Mouse (Mus musculus): Measurements from ENCODE around the gene Hspa12b. TPM values are rescaled to one million over a fixed set of nuclear protein-coding genes. Genes with fewer than 3 reads are reported as not detected.

Gene Hspa12b
- total RNA-seq, 2 experiments from 2014 or later, result 7.7 to 12.3 TPM

- DNase-seq, result no peak
These were observed 1.6 kb downstream of the Hspa12b start for GRCm38 (mm10) chr2:131128636-131129157.

- DNase-seq, result no peak
These were observed 2.8 kb downstream of the Hspa12b start for GRCm38 (mm10) chr2:131129836-131130235.

DNA sequence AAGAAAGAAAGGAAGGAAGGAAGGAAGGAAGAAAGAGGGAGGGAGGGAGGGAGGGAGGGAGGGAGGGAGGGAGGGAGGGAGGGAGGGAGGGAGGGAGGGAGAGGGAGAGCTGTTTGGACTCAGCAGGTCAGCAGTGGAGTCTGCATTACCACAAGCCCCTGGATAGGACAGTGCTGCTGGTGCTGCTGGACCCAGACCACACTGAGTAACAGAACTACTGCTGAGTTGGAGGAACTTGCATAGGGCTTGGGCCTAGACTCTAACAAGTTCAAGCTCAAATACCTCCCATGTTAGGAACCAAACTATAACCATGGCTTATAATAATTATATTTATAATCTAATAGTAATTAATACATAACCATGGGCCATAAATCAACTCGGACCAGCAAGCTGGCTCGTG, 3.8 kb downstream of the Hspa12b start:
- no peak for DNase-seq

- DNase-seq, result no peak
These were observed 5.2 kb downstream of the Hspa12b start for GRCm38 (mm10) chr2:131132111-131132888.

DNA sequence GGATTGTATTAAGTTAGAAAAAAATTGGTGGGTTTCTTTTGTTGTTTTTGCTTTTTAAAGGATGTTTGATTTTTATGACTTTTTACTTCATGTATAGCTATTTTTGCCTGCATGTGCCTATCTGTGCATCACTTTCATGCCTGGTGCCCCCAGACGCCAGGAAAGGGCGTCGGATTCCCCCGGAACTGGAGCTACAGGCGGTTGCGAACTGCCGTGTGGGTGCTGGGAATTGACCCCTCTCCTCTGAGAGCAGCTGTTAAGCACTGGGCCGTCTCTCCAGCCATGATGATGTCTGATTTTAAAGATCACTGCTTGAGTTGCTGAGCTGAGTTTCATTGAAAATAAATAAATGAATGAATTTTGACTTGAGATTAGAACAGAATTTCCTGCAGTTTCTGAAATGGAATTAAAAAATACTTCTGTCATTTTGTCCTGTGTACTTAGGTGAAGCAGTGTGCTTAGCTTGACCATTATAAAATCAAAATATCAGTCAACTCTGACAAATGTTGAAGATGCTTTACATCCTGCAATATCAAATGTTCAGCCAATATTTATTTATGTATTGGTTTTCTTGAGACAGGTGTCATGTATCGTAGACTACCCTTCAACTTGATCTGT, 6.0 kb downstream of the Hspa12b start, which contains the start of gene Gm11037:
Gm11037 (plus strand) TSS at position 568 of the 618 bp plus-strand sequence.
- no peak for DNase-seq

DNA sequence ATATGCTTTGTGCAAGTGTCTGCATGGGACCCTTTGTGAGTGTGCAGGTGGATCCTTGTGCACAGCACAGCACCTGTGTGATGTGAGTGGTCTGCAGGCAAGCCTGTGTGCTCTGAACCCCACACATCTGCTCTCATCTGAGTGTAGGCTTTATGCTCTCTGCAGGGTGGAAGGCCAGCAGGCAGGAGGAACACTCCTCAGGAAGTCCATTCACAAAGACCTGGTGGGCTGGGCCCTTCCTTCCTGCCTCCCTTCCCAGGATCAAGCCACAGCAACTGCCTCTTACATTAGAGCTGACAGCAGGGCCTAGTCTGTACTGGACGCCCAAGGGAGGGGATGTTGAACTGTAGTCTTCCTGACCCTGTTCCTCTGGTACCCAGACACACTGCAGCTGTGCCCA, 7.3 kb downstream of the Hspa12b start:
- peak; percentile 44 to 47 for DNase-seq

DNA sequence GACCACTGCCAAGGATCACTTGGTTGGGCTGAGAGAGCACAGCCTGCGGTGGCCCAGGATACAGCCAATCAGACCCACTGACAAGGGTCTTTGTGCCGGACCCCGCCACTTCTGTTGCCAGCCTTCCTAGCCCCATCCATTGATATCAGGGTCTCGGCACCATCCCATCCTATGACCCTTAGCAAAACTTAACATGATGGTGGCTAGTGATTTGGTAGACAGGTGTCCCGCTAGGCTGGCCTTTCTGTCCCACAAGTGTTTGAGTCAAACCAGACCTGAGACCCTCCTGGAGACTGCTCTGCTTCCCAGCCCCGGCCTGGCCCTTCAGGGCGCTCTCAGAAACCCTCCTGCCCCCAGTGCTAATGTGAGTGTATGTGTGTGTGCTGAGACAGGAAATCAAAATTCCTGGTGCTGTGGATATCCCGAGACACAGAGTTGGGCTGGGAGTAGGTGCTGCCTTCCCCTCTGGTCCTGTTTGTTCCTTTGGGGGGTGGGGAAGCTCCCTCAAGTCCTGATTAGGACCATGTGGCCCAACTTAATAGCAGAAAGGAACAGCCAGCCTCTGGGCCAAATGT, 7.8 kb downstream of the Hspa12b start:
- DNase-seq, result no peak

GRCm38 (mm10) chr2:131135521-131136139, 8.6 kb downstream of the Hspa12b start:
- no peak for DNase-seq

GRCm38 (mm10) chr2:131138296-131138695, 11.2 kb downstream of the Hspa12b start:
- DNase-seq, result no peak

GRCm38 (mm10) chr2:131138760-131139159, 11.7 kb downstream of the Hspa12b start:
- no peak for DNase-seq

DNA sequence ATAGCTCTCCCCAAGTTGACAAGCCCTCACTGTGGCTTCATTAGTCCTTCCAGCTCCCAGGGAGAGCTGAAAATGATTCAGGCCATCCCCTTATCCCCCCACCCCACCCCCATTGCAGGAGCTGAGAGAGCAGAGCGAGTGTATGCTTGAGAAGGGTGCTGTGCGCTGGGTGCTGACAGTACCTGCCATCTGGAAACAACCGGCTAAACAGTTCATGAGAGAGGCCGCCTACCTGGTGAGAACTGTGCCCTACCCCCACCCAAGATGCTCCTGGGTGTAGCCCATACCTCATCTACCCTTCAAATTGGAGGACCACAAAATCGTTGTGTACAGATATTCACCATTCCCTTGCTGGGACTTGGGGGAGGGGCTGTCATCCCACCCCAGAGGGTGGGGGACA, 12.2 kb downstream of the Hspa12b start:
- no peak for DNase-seq

DNA sequence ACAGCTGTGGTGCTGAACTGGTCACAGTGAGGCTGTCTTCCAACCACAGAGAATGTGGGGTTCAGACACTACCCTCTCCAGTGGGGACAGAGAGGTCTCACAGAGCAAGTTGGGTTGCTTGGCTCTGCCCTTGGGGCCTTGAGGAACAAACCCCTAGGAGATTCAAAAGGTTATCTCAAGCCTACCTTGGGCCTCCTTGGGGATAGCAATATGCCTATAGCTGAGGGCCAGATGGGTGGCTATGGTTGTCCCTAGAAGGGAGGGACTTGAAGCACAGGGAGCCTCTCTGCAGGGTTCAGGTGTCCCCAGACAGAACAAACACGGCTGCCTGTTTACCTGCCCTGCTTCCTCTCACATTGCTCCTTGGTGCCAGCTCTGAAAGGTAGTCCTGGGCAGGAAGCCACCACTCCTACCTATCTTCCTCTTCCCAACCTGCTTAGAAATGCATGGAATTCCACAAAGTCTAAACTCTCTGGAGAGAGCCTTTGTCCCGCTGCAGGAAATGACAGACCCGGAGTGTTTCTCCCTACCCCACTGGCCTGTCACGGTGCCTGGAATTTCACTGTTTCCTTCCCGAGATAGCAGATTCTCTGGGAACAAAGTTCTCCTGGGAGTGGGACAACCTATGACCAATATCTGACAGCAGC, 12.9 kb downstream of the Hspa12b start:
- no peak for DNase-seq

DNA sequence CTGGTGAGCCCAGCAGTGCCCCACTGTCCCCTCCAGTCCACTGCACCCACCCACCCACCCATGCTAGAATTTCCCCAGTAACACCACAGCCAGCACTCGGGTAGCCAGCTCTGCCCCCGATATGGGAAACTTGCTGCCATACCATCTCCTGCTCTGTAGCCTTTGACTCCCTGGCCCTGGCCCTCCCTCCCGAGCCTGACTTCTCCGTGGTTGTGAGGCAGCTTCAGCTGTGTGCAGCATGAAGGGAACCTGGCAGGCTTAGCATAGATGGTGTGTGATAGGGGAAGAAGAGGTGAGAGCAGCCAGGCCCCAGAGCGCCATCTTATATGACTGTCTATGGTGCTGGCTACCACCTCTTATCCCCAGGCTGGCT, 13.4 kb downstream of the Hspa12b start:
- no peak for DNase-seq

DNA sequence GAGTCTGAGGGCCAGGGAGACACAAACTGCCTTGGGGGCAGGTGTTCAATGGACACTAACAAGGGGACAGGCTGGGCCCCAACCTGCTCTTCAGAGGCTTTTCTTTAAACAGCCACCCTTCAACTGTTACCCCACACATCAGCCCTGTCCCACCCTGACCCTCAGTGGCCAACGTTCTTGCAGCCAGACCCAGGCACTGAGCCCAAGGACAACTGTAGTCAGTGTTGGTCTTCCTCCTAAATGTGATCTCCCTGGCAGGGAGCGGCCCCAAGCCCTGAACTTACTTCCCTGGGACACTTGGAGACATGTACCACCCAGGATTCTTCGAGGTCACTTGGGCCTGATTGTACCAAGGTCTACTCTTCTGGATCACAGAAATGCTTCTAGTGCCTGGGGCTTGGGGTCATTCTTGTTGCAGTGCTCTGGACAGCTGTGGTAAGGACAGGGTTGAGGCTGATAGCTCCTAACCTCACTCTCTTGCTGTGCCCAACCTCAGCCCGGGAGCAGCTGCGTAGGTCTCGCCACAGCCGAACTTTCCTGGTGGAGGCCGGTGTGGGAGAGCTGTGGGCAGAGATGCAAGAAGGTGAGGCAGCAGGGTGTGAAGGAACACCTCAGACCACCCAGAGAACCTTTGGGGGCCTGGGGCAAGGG, 14.4 kb downstream of the Hspa12b start:
- DNase-seq, result no peak

- peak; percentile 72 to 88 for DNase-seq
These were observed 15.5 kb downstream of the Hspa12b start for GRCm38 (mm10) chr2:131142592-131142991.

- no peak for DNase-seq
These were observed 16.1 kb downstream of the Hspa12b start for GRCm38 (mm10) chr2:131143007-131143780.

GRCm38 (mm10) chr2:131145121-131145520, 18.0 kb downstream of the Hspa12b start:
- no peak for DNase-seq

- no peak for DNase-seq
These were observed 18.5 kb downstream of the Hspa12b start for GRCm38 (mm10) chr2:131145536-131145935.

DNA sequence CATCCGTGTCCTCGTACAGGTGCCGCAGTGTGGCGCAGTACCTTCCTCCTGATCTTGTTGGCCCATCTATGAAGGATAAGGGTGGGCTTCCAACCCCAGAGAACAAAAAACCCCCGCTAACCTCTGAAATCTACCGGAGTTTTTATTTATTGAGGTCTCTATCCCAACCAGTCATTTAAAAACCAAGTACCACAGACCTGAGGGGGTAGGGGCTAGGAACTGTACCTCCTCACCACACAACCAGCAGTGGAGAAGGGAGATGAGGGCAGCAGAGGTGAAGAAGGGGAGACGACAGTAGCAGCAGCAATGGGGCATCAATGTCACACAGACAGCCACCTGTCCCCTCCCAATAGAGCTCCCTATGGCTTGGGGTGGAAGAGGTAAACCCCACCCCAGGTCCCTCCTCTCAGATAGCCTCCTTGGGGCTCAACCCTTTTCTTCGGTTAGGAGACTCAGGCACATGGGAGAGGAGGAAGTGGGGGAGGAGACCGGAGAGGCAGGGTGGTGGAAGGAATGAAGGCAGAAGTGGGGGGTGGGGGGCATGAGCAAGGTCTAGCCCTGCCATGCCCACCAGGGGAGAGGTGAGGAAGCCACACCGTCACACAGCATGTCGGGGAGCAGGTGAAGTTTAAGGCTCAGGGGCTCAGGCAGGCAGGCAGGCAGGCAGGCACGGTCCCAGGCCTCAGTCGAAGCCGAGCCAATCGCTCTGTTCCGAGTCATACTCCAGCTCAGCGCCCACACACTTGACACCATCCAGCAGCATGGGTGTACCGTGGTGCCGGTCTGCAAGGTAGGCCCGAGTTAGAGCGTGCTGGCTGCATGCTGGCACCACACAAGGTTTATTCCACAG, 19.3 kb downstream of the Hspa12b start:
- DNase-seq, result no peak

DNA sequence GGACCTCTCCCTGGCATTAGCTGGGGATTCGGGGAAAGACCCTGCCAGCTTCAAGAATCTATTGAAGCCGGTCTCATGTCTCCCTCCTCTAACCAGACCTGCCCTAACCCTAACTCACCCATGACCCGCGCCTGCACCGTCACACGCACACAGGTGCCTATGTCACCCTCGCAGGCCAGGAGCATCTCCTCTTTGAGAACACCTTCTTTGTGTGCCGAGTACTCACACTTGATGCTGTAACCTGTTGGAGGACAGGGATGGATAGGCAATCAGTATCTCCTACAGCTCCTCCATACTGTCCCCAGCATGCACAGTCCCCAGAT, 19.9 kb downstream of the Hspa12b start:
- no peak for DNase-seq
